In the genomic region with DNA sequence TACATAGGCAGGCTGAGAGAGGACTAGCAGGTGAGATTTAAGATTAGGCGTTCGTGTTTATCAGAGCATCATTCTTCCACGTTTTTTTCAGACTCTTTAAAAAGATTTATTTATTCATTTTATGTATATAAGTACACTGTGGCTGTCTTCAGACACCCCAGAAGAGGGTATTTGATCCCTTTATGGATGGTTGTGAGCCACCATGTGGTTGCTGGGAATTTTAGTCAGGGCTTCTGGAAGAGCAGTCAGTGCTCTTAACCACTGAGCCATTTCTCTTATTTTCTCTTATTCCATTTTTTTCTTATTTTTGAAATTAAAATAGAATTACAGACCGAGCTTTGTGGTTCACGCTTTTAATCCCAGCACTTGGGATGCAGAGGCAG, we compare ENCODE assay signal across 9 mouse cellular contexts. TPM values are rescaled to one million over a fixed set of nuclear protein-coding genes. Genes with fewer than 3 reads are reported as not detected.
DNase-seq lines count a peak whose midpoint lies in the region; ATAC-seq and TF ChIP-seq lines count a peak whose summit lies in the region.
"Had no signal": no experiment of that assay in that cellular context is flagged by ENCODE, and none has a peak within 500 bp of the region (broad histone marks: within the 10 kb centered on the region; RNA-seq: fewer than 3 reads in every experiment).

No protein-coding gene starts in this region.

- peaks cover 7% of the 10 kb centered on the region for H3K4me1 ChIP-seq in cerebellum, adult 2 months (ENCODE audit: control insufficient read depth, insufficient read depth, low read length)
- H3K4me1 ChIP-seq in megakaryocyte, embryonic 14.5 days = peaks cover 34% of the 10 kb centered on the region
- H3K4me1 ChIP-seq in limb, embryonic 13.5 days = peaks cover 16% of the 10 kb centered on the region
- H3K4me1 ChIP-seq in stomach, embryonic 14.5 days (ENCODE audit: control insufficient read depth, insufficient read depth, low read length) = peaks cover 10% of the 10 kb centered on the region

- WGBS in cerebellum, adult 2 months = 38% methylated on average over 5 of the region's 5 CpGs
- WGBS in limb, embryonic 13.5 days = 41% methylated on average over 5 of the region's 5 CpGs
- WGBS in stomach, embryonic 14.5 days = 41% methylated on average over 5 of the region's 5 CpGs

- no peak for ATAC-seq in cerebellum, adult (ENCODE audit: insufficient number of reproducible peaks, low FRiP score, low TSS enrichment)
- ATAC-seq in megakaryocyte, adult 5-6 weeks (ENCODE audit: poor library complexity, severe bottlenecking) = no peak
- no peak; the same call in none of the 2 replicates for ATAC-seq in limb, embryonic 13.5 days (ENCODE audit: low FRiP score, low read depth)
- ATAC-seq in stomach, embryonic 14.5 days (ENCODE audit: insufficient number of reproducible peaks, insufficient read depth, low FRiP score, low read depth) = no peak

- TF ChIP-seq CTCF in cerebellum, adult 2 months (IDR thresholded peaks at IDR 0.05; ENCODE audit: borderline replicate concordance, insufficient read depth, low read depth, low read length) = no peak

- H3K9ac ChIP-seq in limb, embryonic 13.5 days = no peak overlapping the region
- H3K9ac ChIP-seq in stomach, embryonic 14.5 days (replicated peaks; ENCODE audit: low read depth, low read length) = no peak overlapping the region

- H3K4me3 ChIP-seq in cerebellum, adult 2 months (replicated peaks; ENCODE audit: insufficient read depth, low read depth, low read length) = peak overlapping the region; percentile 32
- H3K4me3 ChIP-seq in megakaryocyte, embryonic 14.5 days (replicated peaks) = peak overlapping the region; percentile 95
- peak overlapping the region; percentile 84 for H3K4me3 ChIP-seq in limb, embryonic 13.5 days
- peak overlapping the region; percentile 91 for H3K4me3 ChIP-seq in stomach, embryonic 14.5 days (ENCODE audit: low read depth, low read length)

- no peaks in the 10 kb centered on the region for H3K27me3 ChIP-seq in cerebellum, adult 2 months (ENCODE audit: control insufficient read depth, insufficient read depth, low read length)
- no peaks in the 10 kb centered on the region for H3K27me3 ChIP-seq in megakaryocyte, embryonic 14.5 days (replicated peaks)
- no peaks in the 10 kb centered on the region for H3K27me3 ChIP-seq in limb, embryonic 13.5 days
- no peaks in the 10 kb centered on the region for H3K27me3 ChIP-seq in stomach, embryonic 14.5 days (ENCODE audit: control insufficient read depth, insufficient read depth, low read length)

- H3K4me2 ChIP-seq in limb, embryonic 13.5 days (replicated peaks) = peak overlapping the region; percentile 82
- H3K4me2 ChIP-seq in stomach, embryonic 14.5 days (replicated peaks; ENCODE audit: low read depth, low read length) = peak overlapping the region; percentile 31

- H3K36me3 ChIP-seq in megakaryocyte, embryonic 14.5 days (replicated peaks; ENCODE audit: low read length) = peaks cover 29% of the 10 kb centered on the region
- peaks cover 21% of the 10 kb centered on the region for H3K36me3 ChIP-seq in limb, embryonic 13.5 days
- peaks cover 11% of the 10 kb centered on the region for H3K36me3 ChIP-seq in stomach, embryonic 14.5 days (ENCODE audit: control insufficient read depth, insufficient read depth, low read length)

- no peak overlapping the region for H3K27ac ChIP-seq in cerebellum, adult 2 months (ENCODE audit: insufficient read depth, low read length)
- H3K27ac ChIP-seq in limb, embryonic 13.5 days = no peak overlapping the region; the same call in 1 of the 2 replicates
- no peak overlapping the region; the same call in 1 of the 2 replicates for H3K27ac ChIP-seq in stomach, embryonic 14.5 days (ENCODE audit: low read length)

- H3K9me3 ChIP-seq in megakaryocyte, embryonic 14.5 days = no peaks in the 10 kb centered on the region
- no peaks in the 10 kb centered on the region for H3K9me3 ChIP-seq in limb, embryonic 13.5 days
- H3K9me3 ChIP-seq in stomach, embryonic 14.5 days (ENCODE audit: control insufficient read depth, low read depth, low read length) = no peaks in the 10 kb centered on the region

- no peak for TF ChIP-seq POLR2A in cerebellum, adult 2 months (IDR thresholded peaks at IDR 0.05; ENCODE audit: borderline replicate concordance, insufficient read depth, low read length)

- DNase-seq in cerebellum, adult 2 months = no peak
- DNase-seq in adipocyte (ENCODE audit: low spot score) = no peak
- DNase-seq in right cerebral cortex, postnatal 25 days = no peak

RNA-seq across cellular contexts. Expression of gene Psmd8, which starts 0.3 kb away (rescaled TPM):
- 239 and 249 TPM in 2 replicates for polyA plus RNA-seq in cerebellum, adult 2 months (2012; rRNA removed)
- 131 and 177 TPM in 2 replicates for polyA plus RNA-seq in megakaryocyte, embryonic 14.5 days (2012; ENCODE audit: insufficient read depth, low replicate concordance)
- total RNA-seq in megakaryocyte, adult 5-6 weeks (2015) = 204 and 215 TPM in 2 replicates
- 191 and 207 TPM in 2 replicates for total RNA-seq in megakaryocyte, adult 5-6 weeks (2017)
- polyA plus RNA-seq in limb, embryonic 13.5 days (2015; fragmentation: Nextera tagmentation; extraction: Ambion mirVana) = 270 and 272 TPM in 2 replicates
- 264 and 268 TPM in 2 replicates for polyA plus RNA-seq in stomach, embryonic 14.5 days (2014; fragmentation: Nextera tagmentation; extraction: Ambion mirVana)

RNA-seq across cellular contexts. Expression of gene Spred3, which starts 10.6 kb away (rescaled TPM):
- 22.5 and 25.4 TPM in 2 replicates for polyA plus RNA-seq in cerebellum, adult 2 months (2012; rRNA removed)
- 5.9 and 7.0 TPM in 2 replicates for polyA plus RNA-seq in megakaryocyte, embryonic 14.5 days (2012; ENCODE audit: insufficient read depth, low replicate concordance)
- 0.66 and 1.3 TPM in 2 replicates for total RNA-seq in megakaryocyte, adult 5-6 weeks (2015)
- 0.77 and 0.94 TPM in 2 replicates for total RNA-seq in megakaryocyte, adult 5-6 weeks (2017)
- polyA plus RNA-seq in limb, embryonic 13.5 days (2015; fragmentation: Nextera tagmentation; extraction: Ambion mirVana) = 4.2 and 4.4 TPM in 2 replicates
- 5.9 TPM in 2 replicates for polyA plus RNA-seq in stomach, embryonic 14.5 days (2014; fragmentation: Nextera tagmentation; extraction: Ambion mirVana)

RNA-seq across cellular contexts. Expression of gene Ggn, which starts 10.8 kb away (rescaled TPM):
- 0.86 and 1.1 TPM in 2 replicates for polyA plus RNA-seq in cerebellum, adult 2 months (2012; rRNA removed)
- 16.0 and 26.1 TPM in 2 replicates for polyA plus RNA-seq in megakaryocyte, embryonic 14.5 days (2012; ENCODE audit: insufficient read depth, low replicate concordance)
- total RNA-seq in megakaryocyte, adult 5-6 weeks (2015) = 0.80 and 0.91 TPM in 2 replicates
- total RNA-seq in megakaryocyte, adult 5-6 weeks (2017) = 0.29 and 0.81 TPM in 2 replicates
- 0.47 and 0.50 TPM in 2 replicates for polyA plus RNA-seq in limb, embryonic 13.5 days (2015; fragmentation: Nextera tagmentation; extraction: Ambion mirVana)
- polyA plus RNA-seq in stomach, embryonic 14.5 days (2014; fragmentation: Nextera tagmentation; extraction: Ambion mirVana) = 0.38 and 0.49 TPM in 2 replicates
- total RNA-seq: megakaryocyte-erythroid progenitor cell, adult 5-6 weeks had no signal

RNA-seq across cellular contexts. Expression of gene Fam98c, which starts 24.8 kb away (rescaled TPM):
- 76.2 and 81.4 TPM in 2 replicates for polyA plus RNA-seq in cerebellum, adult 2 months (2012; rRNA removed)
- polyA plus RNA-seq in megakaryocyte, embryonic 14.5 days (2012; ENCODE audit: insufficient read depth, low replicate concordance) = 75.5 and 135 TPM in 2 replicates
- 26.5 and 26.7 TPM in 2 replicates for total RNA-seq in megakaryocyte, adult 5-6 weeks (2015)
- 24.0 and 24.2 TPM in 2 replicates for total RNA-seq in megakaryocyte, adult 5-6 weeks (2017)
- 11.5 and 12.5 TPM in 2 replicates for polyA plus RNA-seq in limb, embryonic 13.5 days (2015; fragmentation: Nextera tagmentation; extraction: Ambion mirVana)
- 17.7 and 17.8 TPM in 2 replicates for polyA plus RNA-seq in stomach, embryonic 14.5 days (2014; fragmentation: Nextera tagmentation; extraction: Ambion mirVana)

RNA-seq across cellular contexts. Expression of gene Catsperg1, which starts 33.0 kb away (rescaled TPM):
- 1.0 and 1.2 TPM in 2 replicates for polyA plus RNA-seq in cerebellum, adult 2 months (2012; rRNA removed)
- polyA plus RNA-seq in megakaryocyte, embryonic 14.5 days (2012; ENCODE audit: insufficient read depth, low replicate concordance) = 0.19 and 0.61 TPM in 2 replicates
- 1.4 and 3.8 TPM in 2 replicates for total RNA-seq in megakaryocyte, adult 5-6 weeks (2015)
- 1.2 and 7.5 TPM in 2 replicates for total RNA-seq in megakaryocyte, adult 5-6 weeks (2017)
- 0.46 and 0.51 TPM in 2 replicates for polyA plus RNA-seq in limb, embryonic 13.5 days (2015; fragmentation: Nextera tagmentation; extraction: Ambion mirVana)
- polyA plus RNA-seq in stomach, embryonic 14.5 days (2014; fragmentation: Nextera tagmentation; extraction: Ambion mirVana) = 0.64 and 1.6 TPM in 2 replicates

Comparison
In these comparisons a context has a peak if more than half of its experiments do, and no peak if none do; other contexts are left out.
1. H3K4me3 ChIP-seq: peak in every context shown above with its lines; median percentile 95 in megakaryocyte, embryonic 14.5 days; 91 in stomach, embryonic 14.5 days; 84 in limb, embryonic 13.5 days; 32 in cerebellum, adult 2 months.